Mouse (Mus musculus) forebrain, embryonic 11.5 days (tissue): Measurements from ENCODE around the gene Dlgap1. TPM values are rescaled to one million over a fixed set of nuclear protein-coding genes. Genes with fewer than 3 reads are reported as not detected.

ENCODE experiments used
- ATAC-seq: fragments of 200-750 bp; cut with Nextera tagmentation; replicated peaks from 2 replicates; pipeline ENCODE4 v1.8.0; 2017; ENCODE audit warnings: moderate TSS enrichment; ENCODE audit not compliant: low FRiP score
- DNase-seq: peaks from one replicate; pipeline ENCODE4 v3.0.0-alpha.2; 2017; ENCODE audit warnings: low spot score
- H3K27ac ChIP-seq: fragments of 300-500 bp; sonication (generic); 2 replicates; pipeline ENCODE4 v1.5.1; 2014; ENCODE audit warnings: low read depth, low read length
- H3K27me3 ChIP-seq: fragments of 300-500 bp; sonication (generic); 2 replicates; pipeline ENCODE4 v1.6.1; 2014; ENCODE audit warnings: mild to moderate bottlenecking, low read length, mixed read lengths; ENCODE audit not compliant: control insufficient read depth, insufficient read depth
- H3K36me3 ChIP-seq: fragments of 300-500 bp; sonication (generic); 2 replicates; pipeline ENCODE4 v1.6.1; 2014; ENCODE audit warnings: mild to moderate bottlenecking, low read length, moderate library complexity, mixed read lengths; ENCODE audit not compliant: control insufficient read depth, insufficient read depth
- H3K4me1 ChIP-seq: fragments of 300-500 bp; sonication (generic); replicated peaks from 2 replicates; pipeline ENCODE4 v1.6.1; 2014; ENCODE audit warnings: low read length, mixed read lengths; ENCODE audit not compliant: control insufficient read depth, insufficient read depth
- H3K4me2 ChIP-seq: fragments of 300-500 bp; sonication (generic); 2 replicates; pipeline ENCODE4 v1.6.1; 2014; ENCODE audit warnings: low read depth, mild to moderate bottlenecking, low read length, moderate library complexity, mixed read lengths; ENCODE audit not compliant: severe bottlenecking
- H3K4me3 ChIP-seq: fragments of 300-500 bp; sonication (generic); 2 replicates; pipeline ENCODE4 v1.5.1; 2014; ENCODE audit warnings: low read depth, low read length
- H3K9ac ChIP-seq: fragments of 300-500 bp; sonication (generic); 2 replicates; pipeline ENCODE4 v1.6.1; 2014; ENCODE audit warnings: low read length
- H3K9me3 ChIP-seq: fragments of 300-500 bp; sonication (generic); 2 replicates; pipeline ENCODE4 v1.6.1; 2016; ENCODE audit warnings: low read length, mixed read lengths; ENCODE audit not compliant: control insufficient read depth
- WGBS: fragments of 180-500 bp; shearing (Covaris S2); extraction: QIAGEN DNeasy Blood & Tissue Kit; methylation state at CpG from one replicate; pipeline ENCODE4 v1.1.7; 2014; 5-methylcytosine and 5-hydroxymethylcytosine counted together
- polyA plus RNA-seq: library from polyadenylated mRNA; unstranded; fragments of >200 nt; fragmentation: Nextera tagmentation; extraction: Ambion mirVana; gene quantifications from 2 replicates; pipeline ENCODE4 v1.2.1, GENCODE M21; 2014

The Dlgap1 gene
- polyA plus RNA-seq, 1 experiment from 2014 or later, result 3.0 TPM

DNA sequence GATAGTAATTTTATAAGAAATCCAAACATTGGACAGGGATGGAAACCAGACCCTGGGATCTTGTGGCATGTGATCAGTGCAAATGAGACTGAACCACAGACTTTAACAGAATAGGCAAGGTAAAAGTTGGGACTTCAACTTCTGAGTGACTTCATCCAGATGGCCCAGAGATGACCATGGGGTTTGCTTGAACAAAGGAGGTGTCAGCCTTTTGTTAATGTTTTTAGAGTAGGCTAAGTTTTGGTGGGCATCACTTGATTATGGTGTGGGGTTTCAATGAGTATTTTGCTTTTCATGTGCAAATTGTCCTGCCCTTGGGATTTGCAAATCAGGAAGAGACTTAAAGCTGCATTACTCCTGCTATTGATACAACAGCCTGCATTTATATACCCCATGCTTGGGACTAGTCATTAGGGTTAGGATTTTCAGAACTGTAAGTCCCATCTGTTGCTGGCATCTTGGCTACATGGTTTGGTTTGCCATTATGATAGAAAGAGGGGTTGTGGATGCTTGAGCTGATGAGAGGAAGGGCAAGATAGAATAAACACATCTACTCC is 695.7 kb downstream of the Dlgap1 start:
- no peak overlapping the region for H3K27ac ChIP-seq
- no peaks in the 10 kb centered on the region for H3K27me3 ChIP-seq
- H3K9me3 ChIP-seq, result no peaks in the 10 kb centered on the region
- H3K4me1 ChIP-seq, result no peaks in the 10 kb centered on the region
- H3K36me3 ChIP-seq, result no peaks in the 10 kb centered on the region
- no peak overlapping the region for H3K4me2 ChIP-seq
- no peak for ATAC-seq
- no peak overlapping the region for H3K9ac ChIP-seq
- no peak overlapping the region for H3K4me3 ChIP-seq
- DNase-seq, result no peak

DNA sequence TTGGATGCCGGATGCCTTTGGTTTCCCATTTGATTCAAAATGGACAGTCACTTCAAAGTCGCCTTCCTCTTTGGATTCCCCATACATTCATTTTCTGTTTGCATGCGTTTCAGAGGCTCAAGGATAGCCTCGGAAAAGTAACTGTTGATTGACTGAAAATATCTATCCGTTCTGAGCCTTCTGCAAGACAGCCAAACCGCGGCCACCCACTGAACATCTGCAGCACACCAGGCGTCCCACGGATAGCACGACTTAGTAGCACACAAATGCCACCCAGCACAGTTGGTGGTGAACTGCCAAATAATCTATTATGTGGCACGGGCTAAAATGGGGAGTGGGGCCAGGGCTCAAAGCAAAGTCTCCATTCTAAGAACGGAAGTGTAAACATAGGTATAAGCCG is 705.1 kb downstream of the Dlgap1 start:
- DNase-seq (no peak), ATAC-seq (no peak)
- no peaks in the 10 kb centered on the region for H3K9me3 ChIP-seq
- H3K4me2 ChIP-seq, result no peak overlapping the region
- H3K4me1 ChIP-seq, result no peaks in the 10 kb centered on the region
- WGBS, result 93% methylated on average over 13 of the region's 13 CpGs
- no peaks in the 10 kb centered on the region for H3K36me3 ChIP-seq
- H3K4me3 ChIP-seq, result no peak overlapping the region
- no peak overlapping the region for H3K27ac ChIP-seq
- H3K9ac ChIP-seq, result no peak overlapping the region
- H3K27me3 ChIP-seq, result no peaks in the 10 kb centered on the region

DNA sequence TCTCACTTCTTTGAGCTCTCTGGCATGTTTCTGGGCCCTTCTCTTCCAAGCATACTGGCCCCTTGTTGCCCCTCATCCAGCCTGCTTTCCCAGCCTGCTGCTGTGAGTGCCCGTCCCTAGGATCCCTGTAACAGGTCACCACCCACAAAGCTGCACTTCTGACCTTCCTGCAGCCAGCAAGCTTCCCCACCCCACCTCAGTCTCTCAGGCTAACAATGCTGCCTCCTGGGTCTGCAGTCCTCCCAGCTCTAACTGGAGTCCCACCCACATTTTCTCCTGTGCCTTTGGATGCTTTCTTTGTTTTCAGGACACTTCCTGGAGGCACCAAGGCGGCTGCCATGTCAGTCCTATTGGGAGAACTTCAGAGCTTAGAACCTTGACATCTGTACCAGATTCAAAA is 707.6 kb downstream of the Dlgap1 start:
- Histone ChIP-seq H3K27me3 (no peaks in the 10 kb centered on the region), H3K36me3 (no peaks in the 10 kb centered on the region), H3K27ac (no peak overlapping the region), H3K4me1 (no peaks in the 10 kb centered on the region), H3K4me2 (no peak overlapping the region), H3K9me3 (no peaks in the 10 kb centered on the region), H3K9ac (no peak overlapping the region), H3K4me3 (no peak overlapping the region)
- DNase-seq, result no peak
- 38% methylated on average over 2 of the region's 2 CpGs for WGBS
- ATAC-seq, result no peak

DNA sequence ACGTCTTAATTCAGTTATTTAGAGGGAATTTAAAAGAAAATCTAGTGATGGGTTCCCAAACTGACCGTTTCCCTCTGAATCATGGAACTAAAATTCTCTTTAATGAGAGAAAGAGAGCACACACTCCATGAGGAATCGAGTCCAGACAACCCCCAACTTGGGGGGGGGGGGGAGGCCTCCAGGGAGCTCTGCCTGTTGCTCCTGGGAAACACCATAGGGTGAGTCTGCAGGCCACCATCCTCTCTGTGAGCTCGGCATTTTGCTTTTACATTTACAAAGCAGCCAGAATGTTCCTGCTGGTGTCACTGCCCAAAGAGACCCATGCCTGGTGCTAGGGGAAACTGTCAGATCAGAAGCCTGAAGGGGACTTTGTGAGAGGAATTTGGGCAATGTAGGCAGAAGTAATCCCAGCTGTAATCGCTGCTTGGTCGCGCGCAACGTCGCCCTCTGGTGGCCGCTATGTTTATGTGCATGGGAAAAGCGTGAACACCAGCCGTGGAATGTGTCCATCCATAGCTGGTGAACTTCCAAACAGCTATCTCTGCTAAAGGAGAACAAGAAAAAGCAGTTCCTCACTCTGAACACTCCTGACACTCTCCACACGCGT is 714.8 kb downstream of the Dlgap1 start:
- DNase-seq (peak; percentile 87), ATAC-seq (peak; percentile 76)
- Histone ChIP-seq H3K36me3 (no peaks in the 10 kb centered on the region), H3K27me3 (no peaks in the 10 kb centered on the region), H3K4me1 (no peaks in the 10 kb centered on the region; the same call in 1 of the 2 replicates), H3K27ac (no peak overlapping the region), H3K9me3 (no peaks in the 10 kb centered on the region), H3K9ac (no peak overlapping the region), H3K4me2 (no peak overlapping the region), H3K4me3 (no peak overlapping the region)
- WGBS, result 13% methylated on average over 15 of the region's 15 CpGs

DNA sequence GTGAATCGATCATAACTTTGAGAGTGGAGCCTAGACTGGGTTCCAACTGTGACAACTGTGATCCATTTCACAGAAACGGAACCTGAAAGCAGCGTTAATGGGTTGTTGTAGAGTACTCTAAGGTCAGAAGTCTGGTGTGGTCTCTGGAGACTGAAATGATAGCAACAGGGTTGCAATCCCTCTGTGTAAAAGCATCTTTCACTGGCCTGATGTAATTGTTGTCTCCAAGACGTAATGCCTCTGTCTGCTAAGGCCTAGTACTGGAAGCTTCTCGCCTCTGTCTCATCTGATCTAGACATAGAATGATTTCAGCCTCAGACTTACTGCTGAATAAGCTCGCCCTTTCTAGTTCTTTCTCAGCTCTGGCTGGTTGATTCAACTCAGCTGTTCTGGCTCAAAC is 721.3 kb downstream of the Dlgap1 start:
- DNase-seq, result no peak
- 88% methylated on average over 6 of the region's 6 CpGs for WGBS
- no peak for ATAC-seq
- no peak overlapping the region for H3K4me2 ChIP-seq
- no peak overlapping the region for H3K4me3 ChIP-seq
- no peaks in the 10 kb centered on the region for H3K27me3 ChIP-seq
- H3K36me3 ChIP-seq, result no peaks in the 10 kb centered on the region
- H3K4me1 ChIP-seq, result no peaks in the 10 kb centered on the region
- no peak overlapping the region for H3K9ac ChIP-seq
- H3K9me3 ChIP-seq, result no peaks in the 10 kb centered on the region
- no peak overlapping the region for H3K27ac ChIP-seq

DNA sequence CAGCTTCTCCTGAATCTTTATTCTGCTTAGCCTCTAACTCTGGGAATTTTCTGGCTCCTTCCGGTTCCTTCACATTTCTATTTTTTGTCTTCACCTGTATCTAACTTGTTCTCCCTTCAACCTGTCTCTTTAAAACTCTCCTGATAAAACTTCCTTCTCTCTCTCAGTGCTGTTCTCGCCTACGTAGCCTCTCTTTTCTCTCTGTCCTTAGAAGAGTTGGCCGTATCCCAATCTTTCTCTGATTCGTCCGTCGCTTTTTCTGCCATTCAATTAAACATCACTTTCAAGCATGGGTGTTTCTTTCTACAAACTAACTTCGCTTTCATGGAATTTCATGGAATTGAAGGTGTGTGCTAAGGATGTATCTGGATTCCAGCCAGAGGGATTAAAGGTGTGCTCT is 721.7 kb downstream of the Dlgap1 start:
- DNase-seq (no peak), ATAC-seq (no peak)
- Histone ChIP-seq H3K27me3 (no peaks in the 10 kb centered on the region), H3K36me3 (no peaks in the 10 kb centered on the region), H3K4me1 (no peaks in the 10 kb centered on the region), H3K27ac (no peak overlapping the region), H3K9me3 (no peaks in the 10 kb centered on the region), H3K4me2 (no peak overlapping the region), H3K9ac (no peak overlapping the region), H3K4me3 (no peak overlapping the region)
- 92% methylated on average over 8 of the region's 8 CpGs for WGBS

DNA sequence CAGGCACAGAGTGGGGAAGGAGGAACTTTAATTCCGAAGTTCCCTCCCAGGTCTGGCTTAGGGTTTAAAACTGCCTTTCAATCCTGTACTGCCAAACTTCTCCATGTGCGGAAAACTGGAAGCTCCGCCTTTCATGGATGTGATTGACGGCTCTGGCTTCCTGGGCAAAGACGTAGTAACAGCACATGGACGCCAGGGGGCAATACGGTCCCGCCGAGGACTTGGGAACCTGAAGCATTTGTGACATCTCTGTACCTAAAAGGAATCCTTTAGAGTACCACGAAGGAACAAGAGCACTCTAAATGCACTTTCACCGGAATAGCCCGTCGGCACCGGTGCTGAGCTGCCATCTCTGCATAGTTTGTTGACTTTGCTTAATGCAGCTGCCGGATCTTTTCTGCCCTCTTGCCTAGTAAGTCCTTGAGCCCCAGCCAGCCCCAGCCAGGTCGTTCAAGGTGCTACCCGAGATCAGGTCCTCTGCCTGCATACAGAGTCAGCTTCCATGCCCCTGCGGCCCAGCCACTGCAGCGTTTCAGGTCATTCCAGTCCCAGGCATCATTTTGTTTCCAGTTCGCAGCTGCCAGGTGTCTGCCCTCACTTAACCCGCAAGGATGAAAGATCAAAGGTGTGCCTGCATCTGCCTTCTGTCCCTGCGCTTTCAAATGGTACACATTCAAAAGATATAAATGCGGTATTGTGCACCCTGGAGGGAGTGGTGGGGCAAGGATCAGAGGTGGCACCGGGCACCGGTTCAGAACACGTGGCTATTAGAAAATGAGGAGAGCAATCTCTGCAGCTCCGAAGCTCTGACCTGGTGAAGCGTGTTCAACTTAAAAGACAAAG is 738.3 kb downstream of the Dlgap1 start:
- peak; percentile 94 for DNase-seq
- Histone ChIP-seq H3K27me3 (no peaks in the 10 kb centered on the region), H3K36me3 (no peaks in the 10 kb centered on the region), H3K27ac (no peak overlapping the region), H3K4me2 (peak overlapping the region; percentile 48), H3K4me3 (peak overlapping the region; percentile 8; the same call in 1 of the 2 replicates), H3K9ac (no peak overlapping the region), H3K9me3 (no peaks in the 10 kb centered on the region), H3K4me1 (peaks cover 4% of the 10 kb centered on the region; the same call in 1 of the 2 replicates)
- WGBS, result 3% methylated on average over 28 of the region's 28 CpGs
- peak; percentile 72 for ATAC-seq

DNA sequence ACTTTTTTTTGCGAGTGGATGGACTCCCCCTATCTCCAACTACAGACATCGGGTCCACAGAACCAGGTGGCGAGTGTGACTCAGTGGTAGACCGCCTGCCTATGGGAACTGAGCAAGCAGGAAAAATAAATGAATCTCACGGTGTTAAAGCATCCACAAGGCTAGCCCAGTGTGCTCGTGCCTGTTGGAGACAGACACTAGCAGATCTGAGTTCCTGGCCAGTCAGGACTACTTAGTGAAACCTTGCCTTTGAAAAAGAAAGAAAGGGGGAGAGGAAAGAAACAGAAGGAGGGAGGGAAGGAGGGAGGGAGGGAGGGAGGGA is 738.9 kb downstream of the Dlgap1 start:
- H3K4me3 ChIP-seq, result no peak overlapping the region
- no peaks in the 10 kb centered on the region for H3K27me3 ChIP-seq
- no peak overlapping the region for H3K9ac ChIP-seq
- H3K9me3 ChIP-seq, result no peaks in the 10 kb centered on the region
- no peaks in the 10 kb centered on the region for H3K36me3 ChIP-seq
- WGBS, result 42% methylated on average over 6 of the region's 6 CpGs
- peak overlapping the region; percentile 48; the same call in 1 of the 2 replicates for H3K4me2 ChIP-seq
- ATAC-seq, result peak; percentile 14; the same call in 1 of the 2 replicates
- no peak for DNase-seq
- no peak overlapping the region for H3K27ac ChIP-seq
- H3K4me1 ChIP-seq, result peaks cover 4% of the 10 kb centered on the region; the same call in 1 of the 2 replicates
